In the genomic region with DNA sequence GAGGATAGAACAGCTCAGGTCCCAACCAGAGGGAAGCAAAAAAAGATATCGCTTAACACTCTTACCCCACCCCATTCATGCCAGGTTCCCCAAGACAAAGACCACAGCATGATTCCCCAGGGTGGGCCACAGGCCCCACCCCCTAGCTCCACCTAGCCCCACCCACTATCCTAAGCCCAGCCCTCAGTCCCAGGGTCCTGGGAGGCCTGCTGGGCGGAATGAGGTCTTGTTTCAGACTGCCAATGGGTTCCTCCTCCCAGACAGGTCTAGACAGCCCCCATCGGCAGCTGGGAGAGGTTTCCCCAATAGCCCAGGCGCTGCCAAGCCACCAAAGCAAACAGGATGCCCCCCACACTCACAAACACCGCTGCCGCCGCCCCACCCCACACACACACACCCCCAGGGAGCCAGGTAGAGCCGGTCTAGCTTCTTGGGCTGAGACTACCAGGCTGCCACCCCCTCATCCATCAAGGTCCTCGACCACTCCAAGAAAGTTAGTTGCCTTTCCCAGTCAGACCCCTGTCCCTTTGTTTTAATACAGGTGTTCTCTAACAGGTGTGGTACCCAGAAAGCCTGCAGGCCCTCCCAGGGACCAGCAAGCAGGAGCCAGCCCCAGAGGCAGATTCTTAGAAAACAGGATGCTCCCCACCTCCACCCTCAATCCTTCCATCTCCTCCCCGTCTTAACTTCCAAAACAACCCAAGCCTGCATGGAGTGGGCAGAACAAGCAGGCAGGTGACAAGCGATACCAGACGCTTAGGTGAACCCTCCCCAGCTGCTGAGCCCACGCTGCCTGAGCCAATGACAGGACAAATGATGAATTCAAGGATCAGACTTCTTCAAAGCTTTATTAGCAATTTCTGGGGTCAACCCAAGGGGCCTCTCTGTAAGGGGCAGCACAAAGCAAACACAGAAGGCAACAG, we compare ENCODE assay signal across 23 mouse cellular contexts. TPM values are rescaled to one million over a fixed set of nuclear protein-coding genes. Genes with fewer than 3 reads are reported as not detected.
DNase-seq lines count a peak whose midpoint lies in the region; ATAC-seq lines count a peak whose summit lies in the region.
"Had no signal": no experiment of that assay in that cellular context is flagged by ENCODE, and none has a peak within 500 bp of the region (broad histone marks: within the 10 kb centered on the region; RNA-seq: fewer than 3 reads in every experiment).

No protein-coding gene starts in this region.

- H3K4me3 ChIP-seq in midbrain, embryonic 11.5 days (ENCODE audit: low read depth, low read length), result no peak overlapping the region
- no peak overlapping the region for H3K4me3 ChIP-seq in midbrain, embryonic 14.5 days (replicated peaks; ENCODE audit: low read depth, low read length)
- H3K4me3 ChIP-seq in embryonic facial prominence, embryonic 14.5 days (ENCODE audit: low read depth, low read length), result no peak overlapping the region
- H3K4me3 ChIP-seq in stomach, embryonic 15.5 days (replicated peaks), result no peak overlapping the region
- H3K4me3 ChIP-seq: forebrain, embryonic 10.5 days; heart, embryonic 15.5 days; hindbrain, embryonic 12.5 days; intestine, embryonic 15.5 days; liver, embryonic 12.5 days; megakaryocyte, embryonic 14.5 days; myocyte had no signal

- 30% methylated on average over 13 of the region's 13 CpGs for WGBS in midbrain, embryonic 11.5 days
- WGBS in midbrain, embryonic 14.5 days, result 25% methylated on average over 13 of the region's 13 CpGs
- 12% methylated on average over 13 of the region's 13 CpGs for WGBS in embryonic facial prominence, embryonic 14.5 days
- WGBS in stomach, embryonic 15.5 days, result 25% methylated on average over 13 of the region's 13 CpGs

- H3K36me3 ChIP-seq in midbrain, embryonic 11.5 days (ENCODE audit: control insufficient read depth, insufficient read depth, low read length), result no peaks in the 10 kb centered on the region
- no peaks in the 10 kb centered on the region for H3K36me3 ChIP-seq in midbrain, embryonic 14.5 days (ENCODE audit: control insufficient read depth, insufficient read depth, low read length)
- H3K36me3 ChIP-seq in embryonic facial prominence, embryonic 14.5 days (ENCODE audit: control insufficient read depth, insufficient read depth, low read length), result no peaks in the 10 kb centered on the region
- no peaks in the 10 kb centered on the region for H3K36me3 ChIP-seq in stomach, embryonic 15.5 days
- H3K36me3 ChIP-seq: forebrain, embryonic 10.5 days; heart, embryonic 15.5 days; hindbrain, embryonic 12.5 days; intestine, embryonic 15.5 days; liver, embryonic 12.5 days had no signal

- no peak overlapping the region for H3K4me2 ChIP-seq in midbrain, embryonic 11.5 days
- no peak overlapping the region for H3K4me2 ChIP-seq in midbrain, embryonic 14.5 days (ENCODE audit: low read length)
- H3K4me2 ChIP-seq in embryonic facial prominence, embryonic 14.5 days (ENCODE audit: low read depth, low read length), result no peak overlapping the region
- no peak overlapping the region for H3K4me2 ChIP-seq in stomach, embryonic 15.5 days
- H3K4me2 ChIP-seq: heart, embryonic 15.5 days; hindbrain, embryonic 12.5 days; intestine, embryonic 15.5 days; liver, embryonic 12.5 days had no signal

- no peak overlapping the region for H3K27ac ChIP-seq in midbrain, embryonic 11.5 days (ENCODE audit: low read depth, low read length)
- H3K27ac ChIP-seq in midbrain, embryonic 14.5 days (replicated peaks; ENCODE audit: low read depth, low read length), result no peak overlapping the region
- H3K27ac ChIP-seq in embryonic facial prominence, embryonic 14.5 days (replicated peaks; ENCODE audit: low read depth, low read length), result peak overlapping the region; percentile 48
- H3K27ac ChIP-seq in stomach, embryonic 15.5 days, result peak overlapping the region; percentile 54
- H3K27ac ChIP-seq: forebrain, embryonic 10.5 days; heart, embryonic 15.5 days; hindbrain, embryonic 12.5 days; intestine, embryonic 15.5 days; liver, embryonic 12.5 days had no signal

- H3K9me3 ChIP-seq in midbrain, embryonic 11.5 days (ENCODE audit: control insufficient read depth, low read length), result no peaks in the 10 kb centered on the region
- no peaks in the 10 kb centered on the region for H3K9me3 ChIP-seq in midbrain, embryonic 14.5 days (ENCODE audit: control insufficient read depth, low read length)
- H3K9me3 ChIP-seq in embryonic facial prominence, embryonic 14.5 days (ENCODE audit: control insufficient read depth, low read length), result no peaks in the 10 kb centered on the region
- no peaks in the 10 kb centered on the region for H3K9me3 ChIP-seq in stomach, embryonic 15.5 days
- H3K9me3 ChIP-seq: forebrain, embryonic 10.5 days; heart, embryonic 15.5 days; hindbrain, embryonic 12.5 days; intestine, embryonic 15.5 days; liver, embryonic 12.5 days; megakaryocyte, embryonic 14.5 days had no signal

- H3K4me1 ChIP-seq in midbrain, embryonic 11.5 days (ENCODE audit: control insufficient read depth, insufficient read depth, low read length), result no peaks in the 10 kb centered on the region
- H3K4me1 ChIP-seq in midbrain, embryonic 14.5 days (ENCODE audit: control insufficient read depth, insufficient read depth, low read length), result no peaks in the 10 kb centered on the region
- no peaks in the 10 kb centered on the region for H3K4me1 ChIP-seq in embryonic facial prominence, embryonic 14.5 days (ENCODE audit: control insufficient read depth, insufficient read depth, low read length)
- 0 out of 2 replicates have a peak, but pooled peaks cover 8% of the 10 kb centered on the region for H3K4me1 ChIP-seq in stomach, embryonic 15.5 days
- H3K4me1 ChIP-seq: hindbrain, embryonic 12.5 days; intestine, embryonic 15.5 days; liver, embryonic 12.5 days; megakaryocyte, embryonic 14.5 days had no signal

- H3K9ac ChIP-seq in midbrain, embryonic 11.5 days (ENCODE audit: low read length), result no peak overlapping the region
- H3K9ac ChIP-seq in midbrain, embryonic 14.5 days (replicated peaks; ENCODE audit: low read length), result no peak overlapping the region
- no peak overlapping the region for H3K9ac ChIP-seq in embryonic facial prominence, embryonic 14.5 days (ENCODE audit: low read depth, low read length)
- no peak overlapping the region for H3K9ac ChIP-seq in stomach, embryonic 15.5 days
- H3K9ac ChIP-seq: heart, embryonic 15.5 days; hindbrain, embryonic 12.5 days; intestine, embryonic 15.5 days; liver, embryonic 12.5 days had no signal

- ATAC-seq in midbrain, embryonic 11.5 days (ENCODE audit: low FRiP score), result no peak
- no peak for ATAC-seq in midbrain, embryonic 14.5 days (ENCODE audit: low FRiP score, low TSS enrichment)
- peak; percentile 92 for ATAC-seq in embryonic facial prominence, embryonic 14.5 days (ENCODE audit: low read depth)
- peak; percentile 58; the same call in 1 of the 2 replicates for ATAC-seq in stomach, embryonic 15.5 days (ENCODE audit: insufficient read depth, low FRiP score, low read depth)
- ATAC-seq: intestine, embryonic 15.5 days; liver, embryonic 12.5 days; lung, postnatal 0 days had no signal

- H3K27me3 ChIP-seq in midbrain, embryonic 11.5 days (ENCODE audit: control insufficient read depth, insufficient read depth, low read length), result no peaks in the 10 kb centered on the region
- H3K27me3 ChIP-seq in midbrain, embryonic 14.5 days (ENCODE audit: control insufficient read depth, insufficient read depth, low read length), result no peaks in the 10 kb centered on the region
- no peaks in the 10 kb centered on the region for H3K27me3 ChIP-seq in embryonic facial prominence, embryonic 14.5 days (replicated peaks; ENCODE audit: control insufficient read depth, insufficient read depth, low read length)
- no peaks in the 10 kb centered on the region for H3K27me3 ChIP-seq in stomach, embryonic 15.5 days (replicated peaks)
- H3K27me3 ChIP-seq: hindbrain, embryonic 12.5 days; intestine, embryonic 15.5 days had no signal

- DNase-seq in midbrain, embryonic 11.5 days (ENCODE audit: low spot score, missing footprints), result peak; percentile 71
- DNase-seq in midbrain, embryonic 14.5 days, result no peak
- DNase-seq in WW6 (ENCODE audit: low read depth, low spot score), result peak; percentile 75
- DNase-seq in embryonic facial prominence, embryonic 14.5 days (ENCODE audit: low spot score), result peak; percentile 85
- no peak for DNase-seq in spleen, postnatal 10 days (ENCODE audit: low spot score in 2 of 2)
- no peak for DNase-seq in heart, adult 8-10 months (ENCODE audit: low spot score)
- DNase-seq: adrenal gland, adult 2 months; cerebellum, adult 2 months; kidney, postnatal 14 days; retina, postnatal 1 day; thymus, adult 18-20 months had no signal

RNA-seq across cellular contexts. Expression of gene Krt17, which starts 1.5 kb away (rescaled TPM):
- polyA plus RNA-seq in midbrain, embryonic 11.5 days (2014; fragmentation: Nextera tagmentation; extraction: Ambion mirVana), result 0.21 TPM in 1 of 2 replicates, not detected in the other
- polyA plus RNA-seq in midbrain, embryonic 14.5 days (2014; fragmentation: Nextera tagmentation; extraction: Ambion mirVana), result not detected in 2 replicates
- polyA plus RNA-seq in embryonic facial prominence, embryonic 14.5 days (2014; fragmentation: Nextera tagmentation; extraction: Ambion mirVana), result 129 and 152 TPM in 2 replicates
- polyA plus RNA-seq in stomach, embryonic 15.5 days (2015; fragmentation: Nextera tagmentation; extraction: Ambion mirVana), result 24.8 and 28.8 TPM in 2 replicates
- total RNA-seq in heart, adult 8-10 months (2022), result not detected
- total RNA-seq: adrenal gland, adult 2 months; neutrophil, adult 5-6 weeks had no signal
- polyA plus RNA-seq: adrenal gland, adult 2 months; forebrain, embryonic 10.5 days; myocyte had no signal

RNA-seq across cellular contexts. Expression of gene Krt42, which starts 7.4 kb away (rescaled TPM):
- not detected in 2 replicates for polyA plus RNA-seq in midbrain, embryonic 11.5 days (2014; fragmentation: Nextera tagmentation; extraction: Ambion mirVana)
- polyA plus RNA-seq in midbrain, embryonic 14.5 days (2014; fragmentation: Nextera tagmentation; extraction: Ambion mirVana), result not detected in 2 replicates
- polyA plus RNA-seq in embryonic facial prominence, embryonic 14.5 days (2014; fragmentation: Nextera tagmentation; extraction: Ambion mirVana), result 0.22 TPM in 1 of 2 replicates, not detected in the other
- polyA plus RNA-seq in stomach, embryonic 15.5 days (2015; fragmentation: Nextera tagmentation; extraction: Ambion mirVana), result not detected in 2 replicates
- total RNA-seq in heart, adult 8-10 months (2022), result not detected
- total RNA-seq: adrenal gland, adult 2 months; neutrophil, adult 5-6 weeks had no signal
- polyA plus RNA-seq: cerebellum, adult 2 months; cortical plate, adult 2 months; forebrain, embryonic 10.5 days; gonadal fat pad, adult 2 months; heart, embryonic 15.5 days; hindbrain, embryonic 12.5 days; intestine, embryonic 15.5 days; liver, embryonic 12.5 days; lung, postnatal 0 days; myocyte had no signal

RNA-seq across cellular contexts. Expression of gene Krt16, which starts 13.6 kb away (rescaled TPM):
- not detected in 2 replicates for polyA plus RNA-seq in midbrain, embryonic 11.5 days (2014; fragmentation: Nextera tagmentation; extraction: Ambion mirVana)
- not detected in 2 replicates for polyA plus RNA-seq in midbrain, embryonic 14.5 days (2014; fragmentation: Nextera tagmentation; extraction: Ambion mirVana)
- 1.2 and 1.8 TPM in 2 replicates for polyA plus RNA-seq in embryonic facial prominence, embryonic 14.5 days (2014; fragmentation: Nextera tagmentation; extraction: Ambion mirVana)
- 0.68 and 0.80 TPM in 2 replicates for polyA plus RNA-seq in stomach, embryonic 15.5 days (2015; fragmentation: Nextera tagmentation; extraction: Ambion mirVana)
- not detected for total RNA-seq in heart, adult 8-10 months (2022)
- total RNA-seq: adrenal gland, adult 2 months; neutrophil, adult 5-6 weeks had no signal
- polyA plus RNA-seq: adrenal gland, adult 2 months; cerebellum, adult 2 months; cortical plate, adult 2 months; forebrain, embryonic 10.5 days; gonadal fat pad, adult 2 months; heart, embryonic 15.5 days; hindbrain, embryonic 12.5 days; intestine, embryonic 15.5 days; liver, embryonic 12.5 days; lung, postnatal 0 days had no signal

RNA-seq across cellular contexts. Expression of gene Krt14, which starts 55.0 kb away (rescaled TPM):
- polyA plus RNA-seq in midbrain, embryonic 11.5 days (2014; fragmentation: Nextera tagmentation; extraction: Ambion mirVana), result 1.2 and 1.5 TPM in 2 replicates
- not detected in 2 replicates for polyA plus RNA-seq in midbrain, embryonic 14.5 days (2014; fragmentation: Nextera tagmentation; extraction: Ambion mirVana)
- 365 and 385 TPM in 2 replicates for polyA plus RNA-seq in embryonic facial prominence, embryonic 14.5 days (2014; fragmentation: Nextera tagmentation; extraction: Ambion mirVana)
- polyA plus RNA-seq in stomach, embryonic 15.5 days (2015; fragmentation: Nextera tagmentation; extraction: Ambion mirVana), result 17.3 and 25.8 TPM in 2 replicates
- under 1 TPM in 2 of 4 experiments, not detected in 2; 0.25 to 0.63 TPM for total RNA-seq in heart, adult 8-10 months (2022)
- total RNA-seq: neutrophil, adult 5-6 weeks had no signal
- polyA plus RNA-seq: cortical plate, adult 2 months had no signal

RNA-seq across cellular contexts. Expression of gene Eif1, which starts 57.4 kb away (rescaled TPM):
- polyA plus RNA-seq in midbrain, embryonic 11.5 days (2014; fragmentation: Nextera tagmentation; extraction: Ambion mirVana), result 1,701 and 1,853 TPM in 2 replicates
- 1,318 and 1,476 TPM in 2 replicates for polyA plus RNA-seq in midbrain, embryonic 14.5 days (2014; fragmentation: Nextera tagmentation; extraction: Ambion mirVana)
- 1,802 and 1,879 TPM in 2 replicates for polyA plus RNA-seq in embryonic facial prominence, embryonic 14.5 days (2014; fragmentation: Nextera tagmentation; extraction: Ambion mirVana)
- 1,590 and 1,651 TPM in 2 replicates for polyA plus RNA-seq in stomach, embryonic 15.5 days (2015; fragmentation: Nextera tagmentation; extraction: Ambion mirVana)
- 1,000 to 10,000 TPM; 1,527 to 1,967 (median 1,680) TPM for total RNA-seq in heart, adult 8-10 months (2022)

Comparison
In these comparisons a context has a peak if more than half of its experiments do, and no peak if none do; other contexts are left out.
1. DNase-seq: peak in midbrain, embryonic 11.5 days (single experiment), WW6 (single experiment) and embryonic facial prominence, embryonic 14.5 days (single experiment); none in midbrain, embryonic 14.5 days (single experiment), spleen, postnatal 10 days (0 of 2) and heart, adult 8-10 months (single experiment).
2. ATAC-seq: peak in embryonic facial prominence, embryonic 14.5 days (single experiment) and stomach, embryonic 15.5 days (single experiment); none in midbrain, embryonic 11.5 days (single experiment) and midbrain, embryonic 14.5 days (single experiment).
3. H3K27ac ChIP-seq: peak in embryonic facial prominence, embryonic 14.5 days (single experiment) and stomach, embryonic 15.5 days (single experiment); none in midbrain, embryonic 11.5 days (single experiment) and midbrain, embryonic 14.5 days (single experiment).
4. RNA of gene Krt17, which starts 1.5 kb away (polyA plus RNA-seq): 129 to 152 TPM in embryonic facial prominence, embryonic 14.5 days and 24.8 to 28.8 TPM in stomach, embryonic 15.5 days; not detected in midbrain, embryonic 14.5 days and 0.21 TPM in midbrain, embryonic 11.5 days; every median in the first group is over 10 times any median in the second.